Mouse (Mus musculus): Measurements from ENCODE around the gene Gm45717. TPM values are rescaled to one million over a fixed set of nuclear protein-coding genes. Genes with fewer than 3 reads are reported as not detected.

The Gm45717 gene
- not detected for polyA plus RNA-seq (2014; fragmentation: Illumina TruSeq; extraction: RNeasy Lipid Tissue Mini Kit (QIAGEN cat#74804); ENCODE audit: low replicate concordance)

DNA sequence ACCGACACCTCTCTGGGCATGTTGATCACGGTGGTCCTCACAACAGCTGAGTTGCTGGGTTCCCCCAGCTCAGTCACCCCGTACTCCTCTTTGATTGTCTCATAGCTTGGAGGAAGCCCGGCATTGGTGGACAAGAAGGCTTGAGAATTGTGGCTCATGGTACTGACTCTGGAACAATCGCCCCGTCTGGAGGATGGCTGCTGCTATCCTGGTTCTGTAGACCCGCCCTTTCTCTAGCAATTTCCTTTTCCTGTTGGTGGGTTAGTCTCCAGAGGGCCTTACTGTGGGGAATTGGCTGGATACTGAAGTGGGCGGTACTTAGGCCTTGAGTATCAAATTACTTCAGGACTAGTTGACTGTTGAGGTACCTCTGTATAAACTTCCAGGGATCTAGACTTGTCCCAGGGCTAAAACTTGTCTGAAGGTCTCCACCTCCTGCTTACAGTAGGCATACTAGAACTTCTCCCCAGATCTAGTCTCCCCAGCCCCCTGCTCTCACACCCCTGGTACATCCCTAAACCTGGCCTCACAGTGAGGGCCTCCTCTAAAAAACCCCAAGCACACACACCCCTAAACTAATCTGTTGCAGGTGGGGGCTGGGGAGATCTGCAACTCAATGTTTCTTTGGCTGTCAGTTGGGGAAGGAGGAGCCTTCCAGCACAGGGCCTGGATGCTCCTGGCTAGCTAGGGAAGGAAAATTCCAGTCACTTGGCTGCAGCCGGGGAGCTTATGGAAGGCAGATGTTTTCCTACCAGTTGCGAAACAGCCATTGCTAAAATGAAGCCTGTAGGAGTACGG is at the start of gene Gm45717, which contains the start of gene Ifitm2:
TSS of gene Gm45717 (minus strand) at position 180 of the 798 bp plus-strand sequence.
TSS of gene Ifitm2 (minus strand) at position 230 of the 798 bp plus-strand sequence.

GRCm38 (mm10) chr7:140966921-140967320 is 11.2 kb upstream of the Gm45717 start, which contains the start of gene Ifitm1:
Gene Ifitm1, plus strand, starts transcription at chr7:140967221.

GRCm38 (mm10) chr7:140949824-140950530 is 5.8 kb downstream of the Gm45717 start, which contains the start of gene Ifitm5:
Gene Ifitm5, minus strand, starts transcription at chr7:140950291.

GRCm38 (mm10) chr7:140941222-140942051 is 14.3 kb downstream of the Gm45717 start, which contains the start of gene Pgghg:
Gene Pgghg, plus strand, starts transcription at chr7:140941391.

GRCm38 (mm10) chr7:140920418-140921029 is 35.2 kb downstream of the Gm45717 start, which contains the start of gene Nlrp6:
Gene Nlrp6, plus strand, starts transcription at chr7:140920902.

GRCm38 (mm10) chr7:140900220-140900619 is 55.5 kb downstream of the Gm45717 start, which contains the start of gene Cox8b:
Gene Cox8b, minus strand, starts transcription at chr7:140900446.

Other genes with a start within 250 kb of the Gm45717 start
- 17.1 TPM for gene Cyp2e1, start 192.2 kb downstream of the Gm45717 start, polyA plus RNA-seq (2014; fragmentation: Illumina TruSeq; extraction: RNeasy Lipid Tissue Mini Kit (QIAGEN cat#74804); ENCODE audit: low replicate concordance)
- not detected for gene Syce1, start 168.1 kb downstream of the Gm45717 start, polyA plus RNA-seq (2014; fragmentation: Illumina TruSeq; extraction: RNeasy Lipid Tissue Mini Kit (QIAGEN cat#74804); ENCODE audit: low replicate concordance)
- 0.48 TPM for gene Zfp941, start 133.8 kb downstream of the Gm45717 start, polyA plus RNA-seq (2014; fragmentation: Illumina TruSeq; extraction: RNeasy Lipid Tissue Mini Kit (QIAGEN cat#74804); ENCODE audit: low replicate concordance)
- gene Urah, start 120.9 kb downstream of the Gm45717 start, polyA plus RNA-seq (2014; fragmentation: Illumina TruSeq; extraction: RNeasy Lipid Tissue Mini Kit (QIAGEN cat#74804); ENCODE audit: low replicate concordance), result 11.9 TPM
- not detected for gene Scgb1c1, start 110.4 kb downstream of the Gm45717 start, polyA plus RNA-seq (2014; fragmentation: Illumina TruSeq; extraction: RNeasy Lipid Tissue Mini Kit (QIAGEN cat#74804); ENCODE audit: low replicate concordance)
- not detected for gene Odf3, start 108.1 kb downstream of the Gm45717 start, polyA plus RNA-seq (2014; fragmentation: Illumina TruSeq; extraction: RNeasy Lipid Tissue Mini Kit (QIAGEN cat#74804); ENCODE audit: low replicate concordance)
- gene Gm45785, start 99.6 kb downstream of the Gm45717 start, polyA plus RNA-seq (2014; fragmentation: Illumina TruSeq; extraction: RNeasy Lipid Tissue Mini Kit (QIAGEN cat#74804); ENCODE audit: low replicate concordance), result not detected
- gene Ric8a, start 99.0 kb downstream of the Gm45717 start, polyA plus RNA-seq (2014; fragmentation: Illumina TruSeq; extraction: RNeasy Lipid Tissue Mini Kit (QIAGEN cat#74804); ENCODE audit: low replicate concordance), result 3.7 TPM
- gene Bet1l, start 98.4 kb downstream of the Gm45717 start, polyA plus RNA-seq (2014; fragmentation: Illumina TruSeq; extraction: RNeasy Lipid Tissue Mini Kit (QIAGEN cat#74804); ENCODE audit: low replicate concordance), result 0.78 TPM
- gene Psmd13, start 74.0 kb downstream of the Gm45717 start, polyA plus RNA-seq (2014; fragmentation: Illumina TruSeq; extraction: RNeasy Lipid Tissue Mini Kit (QIAGEN cat#74804); ENCODE audit: low replicate concordance), result 132 TPM
- gene Sirt3, start 73.6 kb downstream of the Gm45717 start, polyA plus RNA-seq (2014; fragmentation: Illumina TruSeq; extraction: RNeasy Lipid Tissue Mini Kit (QIAGEN cat#74804); ENCODE audit: low replicate concordance), result 3.8 TPM
- not detected for gene Cox8b, start 55.5 kb downstream of the Gm45717 start, polyA plus RNA-seq (2014; fragmentation: Illumina TruSeq; extraction: RNeasy Lipid Tissue Mini Kit (QIAGEN cat#74804); ENCODE audit: low replicate concordance)
- 23.8 TPM for gene Nlrp6, start 35.0 kb downstream of the Gm45717 start, polyA plus RNA-seq (2014; fragmentation: Illumina TruSeq; extraction: RNeasy Lipid Tissue Mini Kit (QIAGEN cat#74804); ENCODE audit: low replicate concordance)
- gene Pgghg, start 14.5 kb downstream of the Gm45717 start, polyA plus RNA-seq (2014; fragmentation: Illumina TruSeq; extraction: RNeasy Lipid Tissue Mini Kit (QIAGEN cat#74804); ENCODE audit: low replicate concordance), result 0.30 TPM
- not detected for gene Ifitm5, start 5.6 kb downstream of the Gm45717 start, polyA plus RNA-seq (2014; fragmentation: Illumina TruSeq; extraction: RNeasy Lipid Tissue Mini Kit (QIAGEN cat#74804); ENCODE audit: low replicate concordance)
- gene Ifitm2, start 50 bp upstream of the Gm45717 start, polyA plus RNA-seq (2014; fragmentation: Illumina TruSeq; extraction: RNeasy Lipid Tissue Mini Kit (QIAGEN cat#74804); ENCODE audit: low replicate concordance), result 37.5 TPM
- gene Ifitm1, start 11.3 kb upstream of the Gm45717 start, polyA plus RNA-seq (2014; fragmentation: Illumina TruSeq; extraction: RNeasy Lipid Tissue Mini Kit (QIAGEN cat#74804); ENCODE audit: low replicate concordance), result 3.0 TPM
- 4.3 TPM for gene Ifitm3, start 54.8 kb upstream of the Gm45717 start, polyA plus RNA-seq (2014; fragmentation: Illumina TruSeq; extraction: RNeasy Lipid Tissue Mini Kit (QIAGEN cat#74804); ENCODE audit: low replicate concordance)
- gene Ifitm6, start 62.0 kb upstream of the Gm45717 start, polyA plus RNA-seq (2014; fragmentation: Illumina TruSeq; extraction: RNeasy Lipid Tissue Mini Kit (QIAGEN cat#74804); ENCODE audit: low replicate concordance), result 5.2 TPM
- gene Gm17387, start 73.2 kb upstream of the Gm45717 start, polyA plus RNA-seq (2014; fragmentation: Illumina TruSeq; extraction: RNeasy Lipid Tissue Mini Kit (QIAGEN cat#74804); ENCODE audit: low replicate concordance), result not detected
- gene B4galnt4, start 105.2 kb upstream of the Gm45717 start, polyA plus RNA-seq (2014; fragmentation: Illumina TruSeq; extraction: RNeasy Lipid Tissue Mini Kit (QIAGEN cat#74804); ENCODE audit: low replicate concordance), result 0.45 TPM
- 0.74 TPM for gene Pkp3, start 122.3 kb upstream of the Gm45717 start, polyA plus RNA-seq (2014; fragmentation: Illumina TruSeq; extraction: RNeasy Lipid Tissue Mini Kit (QIAGEN cat#74804); ENCODE audit: low replicate concordance)
- 1.6 TPM for gene Sigirr, start 144.6 kb upstream of the Gm45717 start, polyA plus RNA-seq (2014; fragmentation: Illumina TruSeq; extraction: RNeasy Lipid Tissue Mini Kit (QIAGEN cat#74804); ENCODE audit: low replicate concordance)
- gene Ano9, start 161.9 kb upstream of the Gm45717 start, polyA plus RNA-seq (2014; fragmentation: Illumina TruSeq; extraction: RNeasy Lipid Tissue Mini Kit (QIAGEN cat#74804); ENCODE audit: low replicate concordance), result 145 TPM
- gene Ptdss2, start 166.4 kb upstream of the Gm45717 start, polyA plus RNA-seq (2014; fragmentation: Illumina TruSeq; extraction: RNeasy Lipid Tissue Mini Kit (QIAGEN cat#74804); ENCODE audit: low replicate concordance), result 11.3 TPM
- gene Rnh1, start 216.9 kb upstream of the Gm45717 start, polyA plus RNA-seq (2014; fragmentation: Illumina TruSeq; extraction: RNeasy Lipid Tissue Mini Kit (QIAGEN cat#74804); ENCODE audit: low replicate concordance), result 1.9 TPM
- 2.0 TPM for gene Hras, start 238.1 kb upstream of the Gm45717 start, polyA plus RNA-seq (2014; fragmentation: Illumina TruSeq; extraction: RNeasy Lipid Tissue Mini Kit (QIAGEN cat#74804); ENCODE audit: low replicate concordance)
- 0.56 TPM for gene Lrrc56, start 238.2 kb upstream of the Gm45717 start, polyA plus RNA-seq (2014; fragmentation: Illumina TruSeq; extraction: RNeasy Lipid Tissue Mini Kit (QIAGEN cat#74804); ENCODE audit: low replicate concordance)

All from small intestine, adult 10 weeks (tissue).